Mouse (Mus musculus) C2C12 (cell line): ENCODE measurements at regions not wholly inside any gene's neighbourhood (a gene's known extent, or its start where the extent isn't known, plus 50 kb on each side); places are given as distances from the start of the nearest gene placed in this dataset.

Experiments used
- CEBPB ChIP-seq: IDR thresholded peaks from one replicate; pipeline ENCODE4 v1.6.1; 2011; ENCODE audit warnings: low read depth, mild to moderate bottlenecking, control low read depth, moderate library complexity
- CTCF ChIP-seq: IDR thresholded peaks from one replicate; pipeline ENCODE4 v1.5.1; 2011; ENCODE audit not compliant: control insufficient read depth, insufficient read depth, insufficient read length
- MAX ChIP-seq: IDR thresholded peaks from one replicate; pipeline ENCODE4 v1.6.1; 2011; ENCODE audit warnings: mild to moderate bottlenecking, control low read depth
- MYOD1 ChIP-seq: IDR thresholded peaks from one replicate; pipeline ENCODE4 v1.6.1; 2011; ENCODE audit warnings: low read depth; ENCODE audit not compliant: control insufficient read depth, insufficient read length
- MYOG ChIP-seq: IDR thresholded peaks from one replicate; pipeline ENCODE4 v1.6.1; 2011; ENCODE audit not compliant: control insufficient read depth, insufficient read length; ENCODE audit errors: extremely low read depth
- USF1 ChIP-seq: IDR thresholded peaks from one replicate; pipeline ENCODE4 v1.6.1; 2011; ENCODE audit warnings: low read depth, mild to moderate bottlenecking, control low read depth, moderate library complexity

DNA sequence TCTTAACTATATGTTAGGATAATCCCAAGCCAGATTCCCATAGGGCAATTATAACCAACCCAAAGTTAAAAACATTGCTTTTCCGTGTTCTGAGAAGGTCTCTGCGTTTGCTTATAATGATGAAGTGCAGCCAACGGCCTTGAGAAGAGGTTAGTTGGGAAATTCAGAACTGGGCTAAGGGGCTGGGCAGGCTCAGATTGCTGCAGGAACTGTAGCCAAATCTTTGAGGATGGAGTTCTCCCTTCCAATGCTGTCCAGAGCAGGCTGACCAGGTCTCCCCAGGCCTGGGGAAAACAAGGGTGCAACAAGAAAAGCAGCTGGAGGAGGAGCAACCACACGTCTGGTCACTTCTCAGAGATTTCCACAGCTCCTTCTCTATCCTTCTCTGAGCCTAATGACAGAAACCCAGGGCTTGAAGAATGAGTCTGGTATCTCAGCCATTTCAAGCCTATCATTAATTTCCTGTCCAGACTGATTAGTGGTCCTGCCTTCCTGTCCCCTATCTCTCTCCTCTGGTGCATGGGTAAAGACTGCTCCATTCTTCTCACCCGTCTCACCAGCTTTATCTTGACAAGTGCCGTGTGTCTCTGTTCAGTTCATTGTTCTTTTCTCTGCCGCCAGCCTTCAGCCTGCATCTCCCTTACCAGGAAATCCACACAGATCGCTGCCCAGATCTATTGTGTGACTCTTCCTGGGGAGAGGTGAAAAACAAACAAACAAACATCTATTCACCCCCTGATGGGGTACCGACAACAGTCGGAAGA is 255.2 kb downstream of the Sipa1l2 start:
- TF ChIP-seq CTCF (no peak), CEBPB (no peak), USF1 (no peak), MAX (no peak), MYOG (no peak), MYOD1 (no peak)
